Mouse (Mus musculus) E14TG2a.4 (cell line): ENCODE data around the gene Nol3.

Experiments
- CTCF ChIP-seq: conservative IDR thresholded peaks from 2 replicates; pipeline ENCODE4 v1.5.1; 2014; ENCODE audit warnings: low read length
- NANOG ChIP-seq: IDR thresholded peaks from 2 replicates; pipeline ENCODE4 v1.6.1; 2014; ENCODE audit warnings: borderline replicate concordance, low read length, mixed read lengths
- POU5F1 ChIP-seq: IDR thresholded peaks from 2 replicates; pipeline ENCODE4 v1.6.1; 2014; ENCODE audit warnings: low read length, borderline replicate concordance

GRCm38 (mm10) chr8:105270916-105271186 is 5.1 kb upstream of the Nol3 start:
- TF ChIP-seq CTCF (no peak), POU5F1 (no peak), NANOG (no peak)
